Mouse (Mus musculus) heart, adult 2 months (tissue): ENCODE data around the gene Gm9887. TPM values are rescaled to one million over a fixed set of nuclear protein-coding genes. Genes with fewer than 3 reads are reported as not detected.

Source experiments
- DNase-seq, 2 experiments: peaks; one replicate each; pipeline ENCODE4 v3.0.0; 2021
- H3K27ac ChIP-seq: fragments of 200-600 bp; 2 replicates; pipeline ENCODE4 v1.8.1; 2022
- H3K27me3 ChIP-seq: fragments of 200-500 bp; 2 replicates; pipeline ENCODE4 v1.6.1; 2012; ENCODE audit warnings: mild to moderate bottlenecking, low read length, inconsistent platforms, mixed read lengths; ENCODE audit not compliant: control insufficient read depth, insufficient read depth
- H3K36me3 ChIP-seq: fragments of 200-500 bp; 2 replicates; pipeline ENCODE4 v1.6.1; 2012; ENCODE audit warnings: low read length, inconsistent platforms; ENCODE audit not compliant: control insufficient read depth, insufficient read depth
- H3K4me1 ChIP-seq: fragments of 200-500 bp; 2 replicates; pipeline ENCODE4 v1.6.1; 2011; ENCODE audit warnings: low read length; ENCODE audit not compliant: control insufficient read depth, insufficient read depth
- H3K4me3 ChIP-seq: fragments of 200-600 bp; 2 replicates; pipeline ENCODE4 v1.8.1; 2022
- H3K79me2 ChIP-seq: fragments of 200-500 bp; replicated peaks from 2 replicates; pipeline ENCODE4 v1.6.1; 2012; ENCODE audit warnings: mild to moderate bottlenecking, inconsistent platforms, low read length, moderate library complexity, mixed read lengths; ENCODE audit not compliant: control insufficient read depth, insufficient read depth
- H3K9ac ChIP-seq: fragments of 200-500 bp; 2 replicates; pipeline ENCODE4 v1.6.1; 2012; ENCODE audit warnings: low read depth, mild to moderate bottlenecking, control low read depth, inconsistent platforms, low read length, mixed read lengths
- CTCF ChIP-seq: fragments of 200-600 bp; IDR thresholded peaks from 2 replicates; pipeline ENCODE4 v1.8.1; 2022; ENCODE audit warnings: antibody characterized with exemption, mild to moderate bottlenecking, moderate library complexity
- EP300 ChIP-seq: fragments of 200-500 bp; IDR thresholded peaks from 2 replicates; pipeline ENCODE4 v1.6.1; 2011; ENCODE audit warnings: low read depth, low read length, control low read depth; ENCODE audit not compliant: insufficient read depth
- POLR2A ChIP-seq: fragments of 200-500 bp; IDR thresholded peaks from 2 replicates; pipeline ENCODE4 v1.6.1; 2011; ENCODE audit warnings: mild to moderate bottlenecking, low read depth, low read length, control low read depth; ENCODE audit not compliant: insufficient read depth
- WGBS: fragments of 180-500 bp; shearing (Covaris S2); methylation state at CpG from one replicate; pipeline ENCODE4 v1.1.7; 2018; 5-methylcytosine and 5-hydroxymethylcytosine counted together
- intact Hi-C: fragments of 180-260 bp; cut with DNase I; formaldehyde crosslinking; loops from one replicate; pipeline ENCODE4 v1.15.1; 2025
- polyA plus RNA-seq: library from polyadenylated mRNA; depleted of rRNA; stranded (reverse); fragments of >200 nt; gene quantifications from 2 replicates; pipeline ENCODE4 v1.2.3, GENCODE M21; 2012
- total RNA-seq, 2 experiments: library from RNA; stranded (reverse); gene quantifications; 2 replicates each; pipeline ENCODE4 v1.2.3; 2021

Gm9887 gene
- total and polyA plus RNA-seq, 3 experiments, result 0.39 to 0.84 (median 0.80) TPM

DNA sequence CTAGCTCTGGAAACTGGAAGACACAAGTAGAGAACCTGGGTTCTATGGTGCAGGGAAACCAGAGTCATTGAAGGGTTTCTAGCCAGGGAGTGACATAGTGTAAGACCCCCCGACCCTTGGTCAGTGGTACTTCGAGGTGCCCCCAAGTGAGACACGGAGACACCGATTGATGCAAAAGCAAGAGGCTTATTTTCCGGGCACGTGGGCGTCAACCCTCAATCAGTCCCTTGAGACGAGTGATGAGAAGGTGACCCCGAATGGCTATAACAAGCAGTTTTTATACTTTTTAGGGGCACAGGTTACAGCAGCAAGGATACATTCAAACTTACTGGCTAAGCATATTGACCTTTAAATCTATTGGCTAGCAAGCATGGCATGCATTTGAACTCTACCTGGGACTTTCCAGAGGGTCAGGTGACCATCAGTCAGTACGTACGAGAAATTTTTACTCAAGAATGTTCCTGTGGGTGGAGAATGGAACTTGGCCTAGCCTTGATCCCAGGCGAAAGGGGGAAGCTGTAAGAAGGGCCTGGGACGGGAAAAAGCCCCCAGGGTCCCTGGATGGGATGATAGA lies 30.4 kb upstream of the Gm9887 start:
- no peak for TF ChIP-seq EP300
- no peak for TF ChIP-seq CTCF
- H3K9ac ChIP-seq, result no peak overlapping the region
- H3K79me2 ChIP-seq, result no peaks in the 10 kb centered on the region
- 93% methylated on average over 13 of the region's 13 CpGs for WGBS
- intact Hi-C loops, result no loop called here
- no peaks in the 10 kb centered on the region for H3K36me3 ChIP-seq
- no peak overlapping the region for H3K4me3 ChIP-seq
- DNase-seq, result no peak
- no peak overlapping the region for H3K27ac ChIP-seq
- no peaks in the 10 kb centered on the region; the same call in 1 of the 2 replicates for H3K4me1 ChIP-seq
- H3K27me3 ChIP-seq, result no peaks in the 10 kb centered on the region

DNA sequence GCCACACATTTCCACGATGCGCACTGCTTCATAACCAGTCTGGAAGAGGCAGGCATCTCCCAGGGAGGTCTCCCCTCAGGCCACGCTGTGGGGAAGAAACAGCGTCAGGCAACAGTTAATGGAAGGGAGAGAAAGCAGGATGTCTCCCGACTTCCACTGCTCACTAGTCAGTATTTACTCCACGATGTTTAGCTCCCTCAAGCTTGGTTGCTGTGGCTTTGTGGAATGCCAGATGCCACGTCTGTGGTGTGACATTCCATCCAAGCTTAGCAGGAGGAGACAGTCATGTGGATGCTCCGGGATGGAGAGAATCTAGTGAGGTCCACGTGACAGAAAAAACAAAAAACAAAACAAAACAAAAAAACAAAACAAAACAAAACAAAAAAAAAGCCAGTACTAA lies 29.8 kb upstream of the Gm9887 start:
- no peak for DNase-seq
- no peak for TF ChIP-seq POLR2A
- no peak for TF ChIP-seq CTCF
- no peak for TF ChIP-seq EP300
- WGBS, result 55% methylated on average over 9 of the region's 9 CpGs
- no peak overlapping the region for H3K9ac ChIP-seq
- no peak overlapping the region for H3K4me3 ChIP-seq
- no peaks in the 10 kb centered on the region for H3K27me3 ChIP-seq
- H3K79me2 ChIP-seq, result no peaks in the 10 kb centered on the region
- intact Hi-C loops, result no loop called here
- no peaks in the 10 kb centered on the region; the same call in 1 of the 2 replicates for H3K4me1 ChIP-seq
- no peaks in the 10 kb centered on the region for H3K36me3 ChIP-seq
- H3K27ac ChIP-seq, result no peak overlapping the region

DNA sequence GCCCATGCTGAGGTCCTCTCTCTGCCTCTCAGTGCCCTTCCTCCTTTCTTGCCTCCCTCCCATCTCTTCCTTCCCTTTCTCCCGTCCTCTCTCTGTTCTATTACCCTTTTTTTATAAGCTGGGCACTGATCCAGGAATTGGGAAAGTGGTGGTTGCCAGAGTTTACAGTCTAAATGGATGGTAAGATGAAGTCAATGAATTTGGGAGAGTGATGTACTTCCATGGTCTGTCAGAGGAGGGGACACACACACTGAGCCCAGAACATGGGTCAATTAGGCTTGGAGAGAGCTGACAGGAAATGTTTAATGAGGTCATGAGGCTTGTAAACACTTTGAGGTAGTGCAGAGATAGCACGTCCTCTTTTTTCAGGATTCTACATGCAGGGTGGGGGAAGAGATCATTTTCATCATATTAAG lies 28.6 kb upstream of the Gm9887 start:
- no peak overlapping the region for H3K4me3 ChIP-seq
- intact Hi-C loops, result no loop called here
- no peak for DNase-seq

DNA sequence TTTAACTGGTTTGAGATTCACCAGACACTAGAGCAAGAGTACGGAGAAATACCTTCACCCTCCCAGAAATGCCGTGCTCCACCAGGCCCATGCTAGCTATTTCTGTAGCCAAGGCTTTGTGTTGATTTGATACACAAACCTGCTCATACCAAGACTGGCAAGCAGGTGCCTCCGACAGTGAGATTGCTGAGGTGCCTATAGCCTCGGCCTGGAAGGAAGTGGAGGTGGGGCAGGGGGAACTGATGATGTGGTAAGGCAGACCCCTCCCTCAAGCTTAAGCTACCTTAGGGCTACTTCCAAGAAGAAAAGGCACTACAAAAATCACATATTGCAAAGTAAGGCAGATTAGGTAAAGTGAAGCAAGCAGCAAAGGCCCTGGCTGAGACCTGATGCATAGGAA lies 28.1 kb upstream of the Gm9887 start:
- Histone ChIP-seq H3K9ac (no peak overlapping the region), H3K36me3 (no peaks in the 10 kb centered on the region), H3K79me2 (no peaks in the 10 kb centered on the region), H3K4me1 (no peaks in the 10 kb centered on the region; the same call in 1 of the 2 replicates), H3K4me3 (no peak overlapping the region), H3K27me3 (no peaks in the 10 kb centered on the region), H3K27ac (no peak overlapping the region)
- intact Hi-C loops, result no loop called here
- no peak for DNase-seq
- whole genome bisulfite sequencing, result 84% methylated on average over 4 of the region's 4 CpGs
- no peak for TF ChIP-seq CTCF
- TF ChIP-seq EP300, result no peak
- TF ChIP-seq POLR2A, result no peak

More for the DNA sequence above, 28.6 kb upstream of the Gm9887 start:
- H3K27ac ChIP-seq, result no peak overlapping the region
- H3K27me3 ChIP-seq, result no peaks in the 10 kb centered on the region
- no peaks in the 10 kb centered on the region for H3K79me2 ChIP-seq
- WGBS, result 19% methylated on average over 2 of the region's 2 CpGs
- no peaks in the 10 kb centered on the region for H3K36me3 ChIP-seq
- no peaks in the 10 kb centered on the region; the same call in 1 of the 2 replicates for H3K4me1 ChIP-seq
- no peak for TF ChIP-seq EP300
- TF ChIP-seq POLR2A, result no peak
- TF ChIP-seq CTCF, result no peak
- no peak overlapping the region for H3K9ac ChIP-seq

DNA sequence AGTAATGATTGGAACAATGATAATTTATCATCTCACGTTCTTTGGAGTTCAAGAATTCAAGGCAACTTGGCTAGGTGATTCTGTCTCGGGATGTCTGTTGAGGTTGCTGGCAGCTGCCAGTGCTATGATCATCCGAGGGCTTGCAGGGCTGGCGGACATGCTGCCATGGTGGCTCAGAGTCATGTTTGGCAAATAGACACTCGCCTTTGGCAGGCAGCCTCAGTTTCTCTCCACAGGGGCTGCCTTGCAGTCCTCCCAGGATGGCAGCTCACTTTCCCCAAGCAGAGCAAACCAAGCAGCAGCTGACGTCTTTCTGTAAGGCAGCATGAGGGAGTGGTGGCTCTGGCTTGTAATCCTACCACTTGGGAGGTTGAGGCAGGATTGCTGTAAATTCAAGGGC lies 22.2 kb upstream of the Gm9887 start:
- H3K27me3 ChIP-seq, result no peaks in the 10 kb centered on the region
- TF ChIP-seq POLR2A (no peak), CTCF (no peak), EP300 (no peak)
- no peaks in the 10 kb centered on the region for H3K4me1 ChIP-seq
- DNase-seq, result no peak
- WGBS, result 87% methylated on average over 6 of the region's 6 CpGs
- no peaks in the 10 kb centered on the region for H3K79me2 ChIP-seq
- H3K4me3 ChIP-seq, result no peak overlapping the region
- H3K36me3 ChIP-seq, result no peaks in the 10 kb centered on the region
- H3K9ac ChIP-seq, result no peak overlapping the region
- intact Hi-C loops, result no loop called here
- H3K27ac ChIP-seq, result no peak overlapping the region

DNA sequence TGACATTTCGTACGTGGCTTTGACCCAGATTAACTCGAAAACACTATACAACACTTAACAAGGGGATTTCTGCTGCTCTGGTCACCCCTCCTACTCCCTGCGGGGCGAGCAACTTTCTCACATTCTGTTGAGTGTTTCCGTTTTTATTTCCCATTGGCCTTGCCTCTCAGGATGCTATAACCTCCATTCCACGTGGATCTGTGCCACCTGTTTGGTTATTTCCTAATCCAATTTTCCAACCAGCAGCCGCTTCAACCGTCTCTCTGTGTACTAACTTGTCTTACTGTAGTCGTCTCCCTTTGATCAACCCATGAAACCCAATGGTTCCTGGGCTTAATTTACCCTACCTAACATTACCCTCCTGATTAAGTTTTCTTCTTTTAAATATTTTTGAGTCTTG lies 20.8 kb upstream of the Gm9887 start:
- Histone ChIP-seq H3K27ac (no peak overlapping the region), H3K79me2 (no peaks in the 10 kb centered on the region)

More for the DNA sequence above, 20.8 kb upstream of the Gm9887 start:
- intact Hi-C loops, result no loop called here
- Histone ChIP-seq H3K4me1 (no peaks in the 10 kb centered on the region), H3K9ac (no peak overlapping the region), H3K4me3 (no peak overlapping the region), H3K27me3 (no peaks in the 10 kb centered on the region), H3K36me3 (no peaks in the 10 kb centered on the region)
- 70% methylated on average over 10 of the region's 10 CpGs for WGBS
- DNase-seq, result no peak
- no peak for TF ChIP-seq CTCF
- no peak for TF ChIP-seq EP300
- TF ChIP-seq POLR2A, result no peak
